Mouse (Mus musculus) ovary, postnatal 10 days (tissue): ENCODE data around the gene Rgs6.

Experiments
- DNase-seq: peaks from one replicate; pipeline ENCODE4 v3.0.0; 2022; ENCODE audit warnings: low spot score

Rgs6 gene

GRCm38 (mm10) chr12:83136031-83136430 lies 547.9 kb downstream of the Rgs6 start:
- DNase-seq: no peak

- DNase-seq: no peak
Measured at GRCm38 (mm10) chr12:83136460-83136859, 548.4 kb downstream of the Rgs6 start.

- DNase-seq: no peak
Measured at GRCm38 (mm10) chr12:83137001-83137400, 548.9 kb downstream of the Rgs6 start.

GRCm38 (mm10) chr12:83141164-83141563 lies 553.1 kb downstream of the Rgs6 start:
- DNase-seq: no peak

GRCm38 (mm10) chr12:83142507-83142906 lies 554.4 kb downstream of the Rgs6 start:
- no peak for DNase-seq

- no peak for DNase-seq
Measured at GRCm38 (mm10) chr12:83143071-83143470, 555.0 kb downstream of the Rgs6 start.

- no peak for DNase-seq
Measured at GRCm38 (mm10) chr12:83143574-83143973, 555.5 kb downstream of the Rgs6 start.

- DNase-seq: no peak
Measured at GRCm38 (mm10) chr12:83145074-83145473, 557.0 kb downstream of the Rgs6 start.

GRCm38 (mm10) chr12:83145902-83146301 lies 557.8 kb downstream of the Rgs6 start:
- DNase-seq: no peak

- DNase-seq: no peak
Measured at GRCm38 (mm10) chr12:83146917-83147316, 558.8 kb downstream of the Rgs6 start.

- DNase-seq: no peak
Measured at GRCm38 (mm10) chr12:83150030-83150429, 561.9 kb downstream of the Rgs6 start.

GRCm38 (mm10) chr12:83150813-83151212 lies 562.7 kb downstream of the Rgs6 start:
- DNase-seq: no peak

GRCm38 (mm10) chr12:83151474-83151873 lies 563.4 kb downstream of the Rgs6 start:
- DNase-seq: no peak

GRCm38 (mm10) chr12:83160211-83160610 lies 572.1 kb downstream of the Rgs6 start:
- no peak for DNase-seq

- no peak for DNase-seq
Measured at GRCm38 (mm10) chr12:83160700-83161099, 572.6 kb downstream of the Rgs6 start.

GRCm38 (mm10) chr12:83163721-83164120 lies 575.6 kb downstream of the Rgs6 start:
- no peak for DNase-seq

- DNase-seq: no peak
Measured at GRCm38 (mm10) chr12:83165058-83165457, 577.0 kb downstream of the Rgs6 start.

GRCm38 (mm10) chr12:83168310-83168709 lies 580.2 kb downstream of the Rgs6 start:
- no peak for DNase-seq

GRCm38 (mm10) chr12:83169495-83170209 lies 581.6 kb downstream of the Rgs6 start:
- DNase-seq: no peak

GRCm38 (mm10) chr12:83178770-83179169 lies 590.7 kb downstream of the Rgs6 start:
- DNase-seq: no peak

- DNase-seq: no peak
Measured at GRCm38 (mm10) chr12:83179860-83180259, 591.8 kb downstream of the Rgs6 start.

- DNase-seq: no peak
Measured at GRCm38 (mm10) chr12:83180561-83180960, 592.5 kb downstream of the Rgs6 start.

GRCm38 (mm10) chr12:83201674-83202073 lies 613.6 kb downstream of the Rgs6 start:
- DNase-seq: no peak

- DNase-seq: no peak
Measured at GRCm38 (mm10) chr12:83204361-83204760, 616.3 kb downstream of the Rgs6 start.
